Mouse (Mus musculus): ENCODE results near the gene Tmem41b. TPM values are rescaled to one million over a fixed set of nuclear protein-coding genes. Genes with fewer than 3 reads are reported as not detected.

Gene Tmem41b
- 9.2 TPM for polyA plus RNA-seq (2015; fragmentation: Illumina TruSeq; extraction: RNeasy Lipid Tissue Mini Kit (QIAGEN cat#74804); ENCODE audit: insufficient read depth, low read depth, low replicate concordance)

GRCm38 (mm10) chr7:109986775-109987174, at the start of gene Tmem41b:
Tmem41b (minus strand) TSS chr7:109986929.

GRCm38 (mm10) chr7:110018117-110018630, 31.4 kb upstream of the Tmem41b start, which contains the start of gene Ipo7:
Ipo7 (plus strand) TSS chr7:110018274.

GRCm38 (mm10) chr7:109959716-109960612, 26.8 kb downstream of the Tmem41b start, which contains the start of gene Dennd5a:
Dennd5a (minus strand) TSS chr7:109960470.

Other genes starting within 250 kb of the Tmem41b start
- 11.0 TPM for gene Tmem9b, start 234.1 kb downstream of the Tmem41b start, polyA plus RNA-seq (2015; fragmentation: Illumina TruSeq; extraction: RNeasy Lipid Tissue Mini Kit (QIAGEN cat#74804); ENCODE audit: insufficient read depth, low read depth, low replicate concordance)
- gene Nrip3, start 204.9 kb downstream of the Tmem41b start, polyA plus RNA-seq (2015; fragmentation: Illumina TruSeq; extraction: RNeasy Lipid Tissue Mini Kit (QIAGEN cat#74804); ENCODE audit: insufficient read depth, low read depth, low replicate concordance): not detected
- not detected for gene Scube2, start 121.2 kb downstream of the Tmem41b start, polyA plus RNA-seq (2015; fragmentation: Illumina TruSeq; extraction: RNeasy Lipid Tissue Mini Kit (QIAGEN cat#74804); ENCODE audit: insufficient read depth, low read depth, low replicate concordance)
- gene Dennd5a, start 26.5 kb downstream of the Tmem41b start, polyA plus RNA-seq (2015; fragmentation: Illumina TruSeq; extraction: RNeasy Lipid Tissue Mini Kit (QIAGEN cat#74804); ENCODE audit: insufficient read depth, low read depth, low replicate concordance): 23.0 TPM
- gene Ipo7, start 31.3 kb upstream of the Tmem41b start, polyA plus RNA-seq (2015; fragmentation: Illumina TruSeq; extraction: RNeasy Lipid Tissue Mini Kit (QIAGEN cat#74804); ENCODE audit: insufficient read depth, low read depth, low replicate concordance): 16.7 TPM
- gene Zfp143, start 74.3 kb upstream of the Tmem41b start, polyA plus RNA-seq (2015; fragmentation: Illumina TruSeq; extraction: RNeasy Lipid Tissue Mini Kit (QIAGEN cat#74804); ENCODE audit: insufficient read depth, low read depth, low replicate concordance): 3.4 TPM
- 1.1 TPM for gene Wee1, start 135.1 kb upstream of the Tmem41b start, polyA plus RNA-seq (2015; fragmentation: Illumina TruSeq; extraction: RNeasy Lipid Tissue Mini Kit (QIAGEN cat#74804); ENCODE audit: insufficient read depth, low read depth, low replicate concordance)
- gene Swap70, start 234.8 kb upstream of the Tmem41b start, polyA plus RNA-seq (2015; fragmentation: Illumina TruSeq; extraction: RNeasy Lipid Tissue Mini Kit (QIAGEN cat#74804); ENCODE audit: insufficient read depth, low read depth, low replicate concordance): 7.0 TPM